Mouse (Mus musculus): ENCODE results near the gene Zdhhc18. TPM values are rescaled to one million over a fixed set of nuclear protein-coding genes. Genes with fewer than 3 reads are reported as not detected.

The Zdhhc18 gene
- 28.8 and 31.3 TPM in 2 replicates for polyA plus RNA-seq (2011; ENCODE audit: insufficient read length, low read depth, missing spikeins)

DNA sequence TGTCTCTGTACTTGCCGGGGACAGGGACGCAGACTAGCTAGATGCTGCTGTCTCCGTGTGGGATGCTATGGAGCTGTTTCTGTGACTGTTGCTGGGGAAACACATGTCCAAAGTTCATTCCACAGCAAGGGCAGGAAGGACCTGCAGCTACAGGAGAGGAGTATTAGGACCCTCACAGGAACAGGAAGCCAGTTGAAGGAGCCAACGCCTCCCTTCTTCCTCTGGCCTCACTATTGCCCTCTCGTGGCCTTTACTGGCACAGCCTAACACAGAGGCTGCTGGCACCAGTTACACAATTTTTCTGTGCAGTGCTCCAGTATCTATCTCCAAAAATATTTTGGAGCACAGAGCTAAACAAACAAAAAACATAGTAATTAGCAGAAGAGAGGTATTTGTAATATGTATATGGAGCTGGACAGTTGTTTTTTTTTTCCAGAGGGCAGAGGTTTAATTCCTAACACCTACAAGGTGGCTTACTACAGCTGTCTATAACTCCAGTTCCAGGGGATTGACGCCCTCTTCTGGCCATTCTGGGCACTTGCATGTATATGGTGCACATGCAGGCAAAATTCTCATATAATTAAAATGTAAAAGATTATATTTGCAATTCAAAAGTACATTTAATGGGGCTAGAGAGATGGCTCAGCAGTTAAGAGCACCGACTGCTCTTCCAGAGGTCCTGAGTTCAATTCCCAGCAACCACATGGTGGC is at the start of gene Zdhhc18:
TSS of gene Zdhhc18 (minus strand) at position 166 of the 711 bp plus-strand sequence.
- Histone ChIP-seq H3K4me3 (ENCODE audit: insufficient read depth, low read length) (no peak within 1 kb of the TSS), H3K4me1 (ENCODE audit: control insufficient read depth, insufficient read depth, low read length) (no peaks in the 10 kb centered on the region), H3K27ac (ENCODE audit: insufficient read depth, low read length) (no peak within 1 kb of the TSS)
- TF ChIP-seq POLR2A (IDR thresholded peaks at IDR 0.05; ENCODE audit: low read depth, low read length) (peak; percentile 47; the same call in 1 of the 2 replicates), CTCF (IDR thresholded peaks at IDR 0.05; ENCODE audit: borderline replicate concordance, insufficient read depth, low read length) (peak; percentile 61; the same call in 1 of the 2 replicates)

- Histone ChIP-seq H3K4me1 (ENCODE audit: control insufficient read depth, insufficient read depth, low read length) (peaks cover 7% of the 10 kb centered on the region; the same call in 1 of the 2 replicates), H3K27ac (ENCODE audit: insufficient read depth, low read length) (no peak overlapping the region), H3K4me3 (ENCODE audit: insufficient read depth, low read length) (no peak overlapping the region)
- TF ChIP-seq CTCF (IDR thresholded peaks at IDR 0.05; ENCODE audit: borderline replicate concordance, insufficient read depth, low read length) (no peak), POLR2A (IDR thresholded peaks at IDR 0.05; ENCODE audit: low read depth, low read length) (no peak)
Measured at GRCm38 (mm10) chr4:133695363-133695762, 45.4 kb upstream of the Zdhhc18 start.

- peaks cover 36% of the 10 kb centered on the region for H3K4me1 ChIP-seq (ENCODE audit: control insufficient read depth, insufficient read depth, low read length)
- no peak overlapping the region for H3K27ac ChIP-seq (ENCODE audit: insufficient read depth, low read length)
- no peak overlapping the region for H3K4me3 ChIP-seq (ENCODE audit: insufficient read depth, low read length)
- TF ChIP-seq CTCF (IDR thresholded peaks at IDR 0.05; ENCODE audit: borderline replicate concordance, insufficient read depth, low read length), result no peak
- no peak for TF ChIP-seq POLR2A (IDR thresholded peaks at IDR 0.05; ENCODE audit: low read depth, low read length)
Measured at GRCm38 (mm10) chr4:133690252-133690651, 40.3 kb upstream of the Zdhhc18 start.

GRCm38 (mm10) chr4:133688417-133689067 is 38.6 kb upstream of the Zdhhc18 start:
- H3K27ac ChIP-seq (ENCODE audit: insufficient read depth, low read length), result 0 out of 2 replicates have a peak overlapping the region, but pooled peaks have one; percentile 0
- H3K4me1 ChIP-seq (ENCODE audit: control insufficient read depth, insufficient read depth, low read length), result peaks cover 36% of the 10 kb centered on the region
- no peak overlapping the region for H3K4me3 ChIP-seq (ENCODE audit: insufficient read depth, low read length)
- no peak for TF ChIP-seq POLR2A (IDR thresholded peaks at IDR 0.05; ENCODE audit: low read depth, low read length)
- TF ChIP-seq CTCF (IDR thresholded peaks at IDR 0.05; ENCODE audit: borderline replicate concordance, insufficient read depth, low read length), result no peak

DNA sequence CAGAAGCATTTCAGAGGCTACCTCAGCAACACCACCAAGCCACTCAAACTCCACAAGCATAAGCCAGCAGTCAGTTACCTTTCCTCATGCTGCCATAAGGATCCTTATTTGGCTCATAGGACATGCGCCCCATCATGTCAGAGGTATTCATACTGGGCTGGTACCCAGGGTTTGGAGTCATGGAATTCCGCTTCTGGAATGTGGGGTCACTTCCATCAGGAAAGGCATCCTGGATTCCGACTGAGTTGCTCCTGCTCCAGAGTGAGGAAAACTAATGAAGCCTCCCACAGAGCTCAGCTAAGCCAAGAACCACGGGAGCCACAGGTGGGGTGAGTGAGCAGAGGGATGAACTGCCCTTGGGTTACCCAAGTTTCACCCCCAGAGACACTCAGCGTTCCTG is 37.2 kb upstream of the Zdhhc18 start:
- H3K27ac ChIP-seq (ENCODE audit: insufficient read depth, low read length), result no peak overlapping the region
- TF ChIP-seq POLR2A (IDR thresholded peaks at IDR 0.05; ENCODE audit: low read depth, low read length), result no peak
- TF ChIP-seq CTCF (IDR thresholded peaks at IDR 0.05; ENCODE audit: borderline replicate concordance, insufficient read depth, low read length), result no peak
- no peak overlapping the region for H3K4me3 ChIP-seq (ENCODE audit: insufficient read depth, low read length)
- peaks cover 36% of the 10 kb centered on the region for H3K4me1 ChIP-seq (ENCODE audit: control insufficient read depth, insufficient read depth, low read length)

DNA sequence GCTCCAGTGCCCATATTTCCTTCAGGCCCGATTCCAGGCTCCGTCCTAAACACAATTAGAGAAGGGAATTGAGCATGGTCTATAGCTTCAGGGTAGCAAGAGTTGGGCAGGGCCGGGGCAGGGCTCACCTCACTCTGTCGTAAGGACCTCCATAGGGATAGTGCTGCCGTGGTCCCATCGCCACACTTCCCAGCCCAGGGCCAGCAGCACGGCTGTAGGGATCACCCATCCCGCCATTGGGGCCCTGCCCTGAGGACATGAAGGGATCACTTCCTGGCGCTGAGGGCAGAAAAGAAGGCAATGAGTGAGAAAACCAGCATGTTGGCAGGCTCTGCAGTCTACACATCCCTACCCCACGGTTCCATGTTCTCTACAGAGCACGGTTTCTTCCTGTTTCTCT is 36.6 kb upstream of the Zdhhc18 start:
- Histone ChIP-seq H3K4me3 (ENCODE audit: insufficient read depth, low read length) (no peak overlapping the region), H3K27ac (ENCODE audit: insufficient read depth, low read length) (no peak overlapping the region), H3K4me1 (ENCODE audit: control insufficient read depth, insufficient read depth, low read length) (peaks cover 36% of the 10 kb centered on the region)
- TF ChIP-seq CTCF (IDR thresholded peaks at IDR 0.05; ENCODE audit: borderline replicate concordance, insufficient read depth, low read length) (no peak), POLR2A (IDR thresholded peaks at IDR 0.05; ENCODE audit: low read depth, low read length) (no peak)

DNA sequence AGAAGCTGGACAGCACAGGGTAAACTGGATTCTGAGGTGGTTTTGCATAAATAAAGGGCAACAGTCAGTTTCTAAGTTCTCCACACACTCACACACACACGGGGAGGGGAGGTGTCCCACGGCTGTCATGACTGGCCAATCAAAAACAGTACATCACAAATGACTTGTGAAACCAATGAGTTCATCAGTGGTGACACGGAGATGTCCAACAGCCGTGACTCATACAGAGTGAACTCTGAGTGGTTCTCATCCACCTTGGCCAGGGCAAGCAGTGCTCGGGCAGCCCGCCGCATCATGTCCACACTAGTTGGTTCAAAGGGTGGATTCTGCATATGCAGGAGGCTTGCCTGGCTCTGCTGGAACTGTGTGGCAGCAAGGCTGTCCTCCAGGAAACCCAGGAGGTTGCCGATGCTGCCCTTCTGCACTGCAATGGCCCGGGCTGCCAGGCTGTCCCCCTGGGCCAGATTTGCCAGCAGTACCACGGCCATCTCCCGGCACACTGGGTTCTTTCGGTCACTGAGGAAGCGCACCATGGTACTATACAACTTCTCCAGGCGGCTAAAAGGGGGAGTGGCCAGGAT is 30.3 kb upstream of the Zdhhc18 start:
- no peak for TF ChIP-seq CTCF (IDR thresholded peaks at IDR 0.05; ENCODE audit: borderline replicate concordance, insufficient read depth, low read length)
- no peak for TF ChIP-seq POLR2A (IDR thresholded peaks at IDR 0.05; ENCODE audit: low read depth, low read length)
- Histone ChIP-seq H3K27ac (ENCODE audit: insufficient read depth, low read length) (no peak overlapping the region), H3K4me1 (ENCODE audit: control insufficient read depth, insufficient read depth, low read length) (no peaks in the 10 kb centered on the region; the same call in 1 of the 2 replicates)

GRCm38 (mm10) chr4:133679629-133680028 is 29.7 kb upstream of the Zdhhc18 start:
- Histone ChIP-seq H3K27ac (ENCODE audit: insufficient read depth, low read length) (no peak overlapping the region), H3K4me3 (ENCODE audit: insufficient read depth, low read length) (no peak overlapping the region), H3K4me1 (ENCODE audit: control insufficient read depth, insufficient read depth, low read length) (no peaks in the 10 kb centered on the region; the same call in 1 of the 2 replicates)
- TF ChIP-seq CTCF (IDR thresholded peaks at IDR 0.05; ENCODE audit: borderline replicate concordance, insufficient read depth, low read length), result no peak
- no peak for TF ChIP-seq POLR2A (IDR thresholded peaks at IDR 0.05; ENCODE audit: low read depth, low read length)

More for the DNA sequence above, 30.3 kb upstream of the Zdhhc18 start:
- no peak overlapping the region for H3K4me3 ChIP-seq (ENCODE audit: insufficient read depth, low read length)

GRCm38 (mm10) chr4:133677266-133677665 is 27.3 kb upstream of the Zdhhc18 start:
- H3K27ac ChIP-seq (ENCODE audit: insufficient read depth, low read length), result no peak overlapping the region
- H3K4me3 ChIP-seq (ENCODE audit: insufficient read depth, low read length), result no peak overlapping the region
- H3K4me1 ChIP-seq (ENCODE audit: control insufficient read depth, insufficient read depth, low read length), result peaks cover 3% of the 10 kb centered on the region
- TF ChIP-seq POLR2A (IDR thresholded peaks at IDR 0.05; ENCODE audit: low read depth, low read length) (no peak), CTCF (IDR thresholded peaks at IDR 0.05; ENCODE audit: borderline replicate concordance, insufficient read depth, low read length) (no peak)
